Mouse (Mus musculus) hindlimb bud, embryonic 11.5 days (tissue): ENCODE data around the gene Akap9.
A peak's percentile ranks its signal among the peaks of the same experiment; 100 is the strongest.
"Not testable (repeated sequence)": the region's sequence is repeated elsewhere in the genome, so short reads cannot be mapped to it uniquely, and the experiment has no call there.

Experiments used
- DNase-seq: peaks from one replicate; pipeline ENCODE4 v3.0.0-alpha.2; 2012; ENCODE audit warnings: low read depth, low spot score; ENCODE audit errors: extremely low spot score

Akap9 gene

DNA sequence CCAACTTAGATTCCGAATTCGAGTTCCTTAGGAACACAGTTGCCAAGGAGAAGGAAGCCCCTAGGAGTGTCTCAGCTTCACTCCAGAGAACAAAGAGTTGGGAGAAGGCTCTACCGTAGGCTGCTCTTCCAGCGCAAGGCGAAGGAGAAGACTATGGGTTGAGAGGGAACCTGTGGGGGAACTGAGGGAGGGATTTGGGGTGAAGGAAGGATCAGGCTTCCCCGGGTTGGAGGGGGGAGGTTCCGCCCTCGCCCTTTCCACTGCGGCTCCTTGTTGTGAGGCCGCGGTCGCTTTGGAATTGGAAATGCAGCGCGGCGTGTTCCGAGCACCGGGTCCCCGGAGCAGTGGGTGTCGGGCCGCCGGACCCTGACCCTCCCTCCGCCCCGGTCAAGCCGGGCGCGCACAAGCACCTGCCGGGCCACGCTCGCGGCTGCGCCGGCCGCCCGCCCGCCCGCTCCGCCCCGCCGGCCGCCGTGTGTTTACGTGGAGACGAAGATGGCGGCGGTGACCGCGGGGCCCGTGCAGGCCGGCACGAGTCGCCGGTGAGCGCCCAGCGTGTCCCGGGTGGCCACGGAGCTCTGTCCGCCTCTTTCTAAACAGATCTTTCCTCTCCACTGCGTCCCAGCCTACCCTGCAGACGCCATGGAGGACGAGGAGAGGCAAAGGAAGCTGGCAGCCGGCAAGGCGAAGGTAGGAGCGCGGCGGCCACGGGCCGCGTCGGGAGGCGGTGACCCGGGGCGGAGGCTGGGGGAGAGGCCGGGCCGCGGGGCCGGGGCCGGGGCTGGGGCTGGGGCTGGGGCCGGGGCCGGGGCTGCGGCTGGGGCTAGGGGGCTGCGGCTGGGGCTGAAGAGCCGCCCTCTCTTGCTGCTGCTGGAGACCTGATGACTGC is at the start of gene Akap9:
Akap9 (plus strand) TSS at position 254 of the 889 bp plus-strand sequence.
- no peak for DNase-seq

- DNase-seq = not testable (repeated sequence)
Observed at GRCm38 (mm10) chr5:3886862-3887261, 41.0 kb upstream of the Akap9 start.

DNA sequence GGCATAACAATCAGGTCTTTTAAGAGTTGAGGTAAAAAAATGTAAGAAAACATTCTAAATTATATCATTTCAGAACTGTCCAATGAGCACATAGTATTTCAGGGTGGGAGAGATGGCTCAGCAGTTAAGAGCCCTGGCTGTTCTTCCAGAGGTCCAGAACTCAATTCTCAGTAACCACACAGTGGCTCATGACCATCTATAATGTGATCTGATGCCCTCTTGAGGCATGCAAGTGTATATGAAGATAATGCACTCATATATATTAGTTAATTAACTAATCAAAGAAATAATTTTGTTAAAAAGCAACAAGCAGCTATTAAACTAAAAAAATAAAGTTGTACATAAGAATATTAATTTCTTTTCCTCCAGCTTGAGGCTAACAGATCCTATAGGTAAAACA is 38.7 kb upstream of the Akap9 start:
- no peak for DNase-seq

DNA sequence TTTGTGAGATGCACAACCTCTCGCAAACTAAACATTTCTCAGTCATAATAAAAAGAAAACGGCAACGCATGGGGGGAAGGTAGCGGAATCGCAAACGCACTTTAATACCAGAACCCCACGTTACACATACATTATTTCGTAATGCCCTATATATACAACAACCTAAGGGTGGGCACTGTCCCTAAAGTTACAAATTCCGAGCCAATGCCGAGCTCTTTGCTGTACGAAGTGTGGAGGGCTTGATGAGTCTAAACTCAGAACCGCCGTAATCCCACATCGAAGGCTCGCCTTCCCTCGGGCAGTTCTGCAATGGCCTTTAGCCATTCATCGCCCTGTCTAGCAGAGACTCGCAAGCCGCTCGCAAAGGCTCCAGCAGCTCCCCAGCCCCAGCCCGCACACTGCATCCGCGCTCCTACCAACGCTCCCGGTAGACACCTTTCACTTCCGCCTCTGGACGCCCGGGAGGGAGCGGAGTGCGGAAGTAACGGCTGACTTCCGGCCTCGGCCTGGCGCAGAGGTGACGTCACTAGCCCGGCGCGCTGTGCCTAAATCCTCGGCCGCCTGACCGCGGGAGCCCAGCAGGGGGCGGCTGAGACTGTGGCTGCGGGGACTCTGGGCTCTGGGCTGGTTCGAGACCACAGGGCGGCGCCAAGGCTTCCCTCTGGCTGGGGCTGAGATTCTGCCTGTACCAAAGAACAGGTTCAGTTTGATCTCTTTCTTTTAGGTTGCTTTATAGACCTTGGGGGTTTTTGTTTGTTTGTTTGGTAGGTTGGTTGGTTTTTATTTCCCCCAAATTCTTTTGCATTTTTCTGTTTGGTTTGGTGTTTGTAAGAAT is 34.2 kb upstream of the Akap9 start, which contains the start of gene Mterf1a:
Mterf1a (minus strand) TSS at position 475 of the 835 bp plus-strand sequence.
- not testable (repeated sequence) for DNase-seq

DNA sequence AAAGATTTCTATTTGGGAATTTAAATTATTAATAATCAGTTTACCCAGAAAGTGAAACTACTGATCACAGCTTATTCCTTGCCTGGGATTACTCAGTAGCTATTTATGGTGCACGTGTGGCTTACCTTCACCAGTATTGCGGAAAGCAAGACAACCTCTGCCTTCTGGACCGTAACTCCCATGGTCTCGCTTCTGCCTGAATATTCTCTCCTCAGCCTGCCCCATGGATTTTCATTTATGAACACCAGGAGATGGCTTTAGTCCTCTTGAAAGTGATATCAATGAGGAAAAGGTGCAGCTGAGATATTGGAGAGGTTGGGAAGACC is 33.6 kb upstream of the Akap9 start:
- DNase-seq = not testable (repeated sequence)

DNA sequence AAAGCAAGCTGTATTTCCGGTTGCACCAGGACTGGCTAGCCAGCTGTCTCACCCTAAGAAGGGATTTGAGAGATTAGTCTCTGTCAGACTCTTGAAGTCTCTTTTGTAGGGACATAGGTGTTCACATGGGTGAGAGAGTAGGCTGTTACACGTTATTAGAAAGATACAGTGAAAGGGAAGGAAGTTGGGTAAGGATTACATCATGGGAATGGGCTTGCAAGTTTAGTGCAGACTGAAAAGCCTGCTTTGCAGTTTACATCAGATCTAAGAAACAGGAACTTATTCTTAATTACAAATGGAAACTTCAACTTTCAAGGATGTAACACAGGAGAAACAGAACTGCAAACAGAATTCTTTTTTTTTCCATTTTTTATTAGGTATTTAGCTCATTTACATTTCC is 22.4 kb upstream of the Akap9 start:
- DNase-seq = no peak

- no peak for DNase-seq
Observed at GRCm38 (mm10) chr5:3922350-3922749, 5.5 kb upstream of the Akap9 start.

DNA sequence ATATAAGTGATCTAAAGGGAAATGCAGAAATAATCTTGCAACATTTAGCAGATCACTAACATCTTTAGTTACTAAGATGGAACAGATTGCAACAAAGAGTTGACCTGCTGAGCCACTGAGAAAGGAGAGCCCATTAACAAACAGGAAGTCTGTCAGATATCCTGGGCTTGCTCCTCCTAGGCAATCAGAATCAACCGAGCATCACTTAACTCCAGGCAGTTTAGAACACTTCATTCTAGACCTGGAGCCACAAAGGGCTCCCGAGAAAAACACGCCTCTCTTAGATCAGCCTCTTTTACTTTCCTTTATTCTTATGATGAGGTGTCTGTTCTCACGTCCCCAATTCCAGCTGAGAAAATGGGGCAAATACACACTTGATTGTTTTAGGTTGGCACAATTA is 1.2 kb upstream of the Akap9 start:
- no peak for DNase-seq

DNA sequence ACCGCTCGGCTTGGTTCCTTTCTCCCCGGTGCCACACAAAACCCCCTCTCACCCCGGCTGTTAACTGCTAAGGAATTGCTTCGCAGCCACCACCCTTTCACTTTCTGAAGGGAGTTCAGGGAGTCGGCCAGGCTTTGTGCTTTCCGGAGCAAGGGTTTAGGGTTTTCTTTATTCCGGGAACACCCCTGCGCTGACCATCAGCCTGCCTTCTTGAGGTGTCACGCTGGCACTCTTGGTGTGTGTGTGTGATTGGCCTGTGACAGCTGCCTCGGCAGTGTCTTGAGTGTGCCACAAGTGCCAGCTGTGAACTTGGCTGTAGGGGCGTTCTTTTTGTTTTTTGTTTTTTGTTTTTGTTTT is 814 bp downstream of the Akap9 start:
- peak; percentile 33 for DNase-seq

- DNase-seq = no peak
Observed at GRCm38 (mm10) chr5:3930760-3931159, 2.9 kb downstream of the Akap9 start.

GRCm38 (mm10) chr5:3931636-3932035 is 3.8 kb downstream of the Akap9 start:
- DNase-seq = no peak

DNA sequence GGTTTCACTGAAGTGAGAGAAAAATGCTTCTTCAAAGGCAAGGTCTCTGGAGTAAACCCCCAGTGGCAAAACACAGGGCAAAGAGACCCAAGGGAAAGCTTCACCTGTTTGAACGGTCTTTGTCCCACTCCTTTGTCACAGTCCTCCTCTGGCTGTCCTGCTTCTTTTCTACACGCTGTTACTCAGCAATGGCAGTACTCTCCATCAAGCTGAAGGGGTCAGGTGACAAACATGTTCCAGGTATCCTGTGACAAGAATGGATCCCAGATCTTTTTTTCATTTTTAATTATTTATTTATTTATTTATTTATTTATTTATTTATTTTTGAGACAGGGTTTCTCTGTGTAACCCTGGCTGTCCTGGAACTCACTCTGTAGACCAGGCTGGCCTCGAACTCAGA is 5.7 kb downstream of the Akap9 start:
- no peak for DNase-seq

- DNase-seq = no peak
Observed at GRCm38 (mm10) chr5:3935266-3935665, 7.4 kb downstream of the Akap9 start.

- DNase-seq = no peak
Observed at GRCm38 (mm10) chr5:3935778-3936554, 8.1 kb downstream of the Akap9 start.

- DNase-seq = no peak
Observed at GRCm38 (mm10) chr5:3938905-3939304, 11.1 kb downstream of the Akap9 start.

DNA sequence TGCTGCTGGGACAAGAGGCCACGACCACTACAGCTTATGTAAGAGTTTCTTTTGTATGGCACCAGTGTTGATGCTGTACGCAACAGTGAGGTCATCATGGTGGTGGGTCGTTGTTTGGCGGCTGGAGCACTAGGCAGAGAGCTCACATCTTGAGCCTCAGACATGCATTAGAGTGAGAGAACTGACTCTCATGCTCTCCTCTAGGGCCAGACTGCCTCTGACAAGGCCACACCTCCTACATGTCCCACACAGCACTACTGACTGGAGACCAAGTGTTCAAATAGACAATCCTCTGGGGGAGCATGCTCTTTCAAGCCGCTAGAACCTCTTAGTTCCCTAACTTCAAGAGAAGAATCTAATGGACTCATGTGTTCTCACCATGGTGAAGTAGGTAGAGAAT is 11.5 kb downstream of the Akap9 start:
- DNase-seq = no peak

GRCm38 (mm10) chr5:3941240-3941639 is 13.4 kb downstream of the Akap9 start:
- DNase-seq = no peak

DNA sequence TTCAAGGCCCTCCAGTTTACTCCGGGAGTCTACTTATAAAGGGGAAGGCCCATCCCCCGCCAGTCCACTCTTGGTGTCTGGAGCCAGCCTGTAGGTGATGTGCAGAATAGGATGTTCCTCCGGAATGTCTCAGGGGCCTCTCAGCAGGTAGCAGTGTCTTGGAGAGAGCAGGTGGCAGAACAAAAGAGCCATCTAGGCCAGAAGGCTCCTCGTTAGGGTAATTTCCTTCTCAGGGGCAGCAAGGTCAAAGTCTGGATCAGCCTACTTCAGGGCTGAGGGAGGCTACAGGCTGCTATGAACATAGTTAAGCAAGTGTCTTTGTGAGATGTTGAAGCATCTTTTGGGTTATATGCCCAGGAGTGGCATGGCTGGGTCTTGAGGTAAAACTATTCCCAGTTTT is 15.3 kb downstream of the Akap9 start:
- DNase-seq = not testable (repeated sequence)

DNA sequence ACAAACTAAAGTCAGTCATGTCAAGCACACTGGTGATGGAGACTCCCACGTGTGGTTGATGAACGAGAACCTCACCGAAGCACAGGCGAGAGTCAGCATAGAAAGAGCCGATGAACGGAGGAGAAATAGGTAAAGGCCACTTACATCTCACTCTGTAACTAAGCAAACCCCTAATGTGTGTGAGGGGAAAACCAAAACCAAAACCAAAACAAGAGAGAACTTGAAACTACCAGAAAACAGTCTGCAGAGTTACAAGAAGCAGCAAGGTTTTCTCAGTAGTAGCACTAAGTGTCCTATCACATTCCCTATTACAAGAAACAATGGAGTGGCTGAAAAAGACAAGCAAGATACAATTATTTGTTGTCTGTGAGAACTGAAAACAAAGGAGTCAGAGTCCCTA is 24.6 kb downstream of the Akap9 start:
- no peak for DNase-seq

GRCm38 (mm10) chr5:3954541-3954940 is 26.7 kb downstream of the Akap9 start:
- DNase-seq = no peak

- DNase-seq = no peak
Observed at GRCm38 (mm10) chr5:3961286-3961685, 33.4 kb downstream of the Akap9 start.
